Mouse (Mus musculus): ENCODE measurements around the gene Twist1.

Twist1 gene

GRCm38 (mm10) chr12:33966490-33967415 is 9.3 kb downstream of the Twist1 start:
- DNase-seq = peak; percentile 48

- no peak for DNase-seq
Measured at GRCm38 (mm10) chr12:33967514-33967913, 10.0 kb downstream of the Twist1 start.

DNA sequence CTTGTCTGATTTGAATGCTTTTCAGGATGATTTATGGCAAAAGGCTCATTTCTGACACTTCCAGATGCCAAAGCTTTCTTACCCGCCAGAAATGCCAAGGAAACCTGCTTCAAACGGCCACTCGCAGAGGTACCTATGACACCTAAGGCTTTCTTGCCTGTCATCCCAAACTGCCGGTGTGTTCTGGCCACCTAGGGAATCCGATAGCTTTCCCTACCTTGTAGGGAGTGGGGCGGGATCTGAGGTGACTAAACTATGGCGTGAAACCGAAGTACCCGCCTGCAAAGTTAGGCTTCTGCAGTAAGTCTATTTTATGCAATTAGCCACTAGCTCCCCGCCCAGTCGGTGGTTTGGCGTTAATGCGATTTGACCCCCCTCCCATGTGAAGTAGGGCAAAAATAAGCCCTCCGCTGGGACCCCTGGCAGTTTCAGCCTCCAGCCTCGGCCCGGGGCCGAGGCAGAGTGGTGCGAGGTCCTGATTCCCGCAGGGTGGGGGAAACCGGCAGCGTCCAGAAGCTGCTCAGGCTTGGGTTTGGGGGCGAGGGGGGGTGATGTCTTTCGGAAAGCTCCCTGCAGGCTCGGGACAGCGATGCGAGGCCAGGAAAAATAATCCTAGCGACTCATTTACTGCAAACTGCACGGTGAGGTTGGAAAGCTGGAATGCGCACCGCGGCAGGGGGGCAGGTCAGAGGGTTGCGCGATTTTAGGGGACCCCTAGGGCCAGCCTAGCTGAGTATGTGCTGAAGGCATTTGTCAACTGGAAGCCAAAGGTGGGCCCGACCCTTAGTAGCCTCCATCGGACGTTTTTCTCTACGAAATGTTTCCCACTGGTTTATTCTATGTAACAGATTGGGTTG is 10.8 kb downstream of the Twist1 start:
- no peak for DNase-seq

DNA sequence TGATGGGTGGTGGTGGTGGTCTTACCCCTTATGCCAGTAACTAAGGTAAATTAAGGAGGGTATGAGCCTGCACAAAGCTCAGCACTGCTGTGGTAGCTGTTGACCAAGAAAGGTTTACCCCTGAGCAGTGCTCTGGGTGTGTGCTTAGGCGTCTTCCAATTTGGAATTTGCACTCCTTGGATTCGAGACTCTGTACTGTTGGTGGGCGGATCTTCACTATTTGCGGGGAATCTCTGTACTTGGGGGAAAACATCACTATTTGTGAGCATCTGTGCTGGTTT is 11.4 kb downstream of the Twist1 start:
- DNase-seq = no peak

DNA sequence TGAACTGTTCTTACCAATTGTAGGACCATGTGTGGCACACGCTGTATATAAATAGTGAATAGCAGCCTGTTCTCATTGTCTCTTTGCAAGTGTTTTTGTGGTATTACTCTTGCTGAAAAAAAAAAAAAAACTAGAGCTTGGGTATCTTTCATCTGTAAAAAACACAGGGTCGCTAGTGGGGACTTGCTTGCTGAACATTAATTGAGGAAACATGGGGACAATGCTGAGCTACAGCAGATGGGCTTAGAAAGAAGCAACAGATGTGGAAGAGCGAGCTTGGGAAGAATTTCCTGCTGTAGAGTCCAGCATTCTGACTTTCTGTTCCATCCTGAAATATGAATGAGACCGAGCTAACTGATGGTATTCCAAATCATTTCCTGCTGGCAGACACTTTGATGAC is 22.7 kb downstream of the Twist1 start:
- no peak for DNase-seq

- DNase-seq = no peak
Measured at GRCm38 (mm10) chr12:33981433-33981832, 24.0 kb downstream of the Twist1 start.

DNA sequence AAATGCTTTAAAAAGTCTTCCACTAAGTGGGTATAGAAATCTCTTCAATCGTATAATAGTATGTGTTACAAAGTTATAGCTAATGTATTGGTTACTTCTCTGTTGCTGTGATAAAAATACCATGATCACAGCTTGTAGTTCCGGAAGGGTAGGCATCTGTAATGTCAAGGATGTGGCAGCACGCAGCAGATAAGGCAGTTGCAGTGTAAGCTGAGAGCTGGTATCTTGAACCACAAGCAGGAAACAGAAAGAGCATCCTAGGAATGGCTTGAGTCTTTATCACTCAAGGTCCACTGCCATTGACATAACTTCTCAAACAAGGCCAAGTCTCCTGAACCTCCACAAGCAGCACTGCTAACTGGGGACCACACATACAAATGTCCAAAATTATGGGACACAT is 35.7 kb downstream of the Twist1 start:
- no peak for DNase-seq

Measured in right cerebral cortex, postnatal 4 days (tissue).